Mouse (Mus musculus): ENCODE data around the gene Ifit2.

DNA sequence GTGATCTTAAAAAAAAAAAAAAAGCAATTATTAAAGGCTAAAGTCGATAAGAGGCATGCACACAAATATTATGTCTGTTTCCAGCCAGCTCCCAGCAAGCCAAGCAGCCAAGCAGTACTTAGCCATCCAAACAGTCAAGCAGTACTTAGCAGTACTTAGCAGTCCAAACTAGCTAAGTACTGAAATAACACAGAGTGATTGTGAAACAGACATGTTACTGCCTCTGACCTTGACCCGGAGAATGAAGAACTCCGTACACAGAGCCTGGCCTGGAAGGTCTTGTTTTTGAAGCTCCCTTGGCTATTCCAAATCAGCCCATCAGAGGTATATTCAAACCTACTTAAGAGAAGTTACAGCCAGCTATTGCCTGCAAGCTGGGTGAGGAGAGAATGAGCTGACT, 33.3 kb upstream of the Ifit2 start:
- TF ChIP-seq CTCF (IDR thresholded peaks at IDR 0.05; ENCODE audit: borderline replicate concordance, insufficient read depth, low read length) (no peak), POLR2A (IDR thresholded peaks at IDR 0.05; ENCODE audit: low read depth, low read length) (no peak)
